In the genomic region with DNA sequence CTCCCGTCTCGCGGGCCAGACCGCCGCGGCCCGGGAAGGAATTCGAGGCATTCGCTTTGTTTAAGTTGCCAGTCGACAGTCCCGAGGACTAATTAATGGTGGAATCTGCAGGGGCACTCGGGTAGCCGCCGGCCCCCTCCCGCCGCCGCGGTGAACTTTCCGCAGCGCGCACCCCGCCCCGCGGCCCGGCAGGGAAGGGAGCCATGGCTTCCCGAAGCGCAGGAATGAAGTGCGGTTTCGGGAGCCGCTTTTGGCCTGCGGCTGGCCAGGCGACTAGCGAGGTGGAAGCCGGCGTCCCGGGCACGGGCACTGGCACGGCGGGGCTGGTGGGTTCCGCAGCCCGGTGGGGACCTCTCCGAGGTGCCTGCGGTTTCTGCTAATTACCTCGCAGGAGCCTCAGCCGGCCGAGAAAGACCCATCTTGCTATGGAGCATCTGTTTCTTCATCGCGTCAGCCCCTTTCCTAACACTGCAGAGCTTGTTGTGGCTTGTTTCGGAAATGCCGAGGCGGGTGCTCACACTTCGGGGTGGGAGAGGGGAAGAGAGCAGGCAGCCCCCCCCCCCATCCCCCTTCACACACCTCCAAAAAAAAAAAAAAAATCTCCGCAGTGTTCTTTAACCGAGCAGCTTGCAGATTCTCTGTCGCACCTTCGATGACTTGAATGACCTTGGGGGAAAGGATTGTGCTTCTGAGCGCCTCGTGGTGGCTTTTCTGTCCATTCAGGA, we compare ENCODE assay signal across 7 mouse cellular contexts. TPM values are rescaled to one million over a fixed set of nuclear protein-coding genes. Genes with fewer than 3 reads are reported as not detected.
DNase-seq lines count a peak whose midpoint lies in the region; ATAC-seq and TF ChIP-seq lines count a peak whose summit lies in the region.

No protein-coding gene starts in this region.

- peak overlapping the region; percentile 73 for H3K9ac ChIP-seq in forebrain, embryonic 15.5 days (replicated peaks)

- no peaks in the 10 kb centered on the region for H3K36me3 ChIP-seq in forebrain, embryonic 15.5 days
- H3K36me3 ChIP-seq in hindbrain, embryonic 10.5 days: no peaks in the 10 kb centered on the region
- H3K36me3 ChIP-seq in macrophage (ENCODE audit: inconsistent target): no peaks in the 10 kb centered on the region

- H3K4me1 ChIP-seq in forebrain, embryonic 15.5 days: peaks cover 25% of the 10 kb centered on the region
- H3K4me1 ChIP-seq in hindbrain, embryonic 10.5 days (replicated peaks): peaks cover 47% of the 10 kb centered on the region

- under 1% methylated on average over 57 of the region's 58 CpGs for WGBS in forebrain, embryonic 15.5 days
- under 1% methylated on average over 58 of the region's 58 CpGs for WGBS in hindbrain, embryonic 10.5 days
- 2% methylated on average over 58 of the region's 58 CpGs for WGBS in macrophage (ENCODE audit: missing documents)

- H3K4me3 ChIP-seq in forebrain, embryonic 15.5 days: peak overlapping the region; percentile 88
- peak overlapping the region; percentile 84 for H3K4me3 ChIP-seq in hindbrain, embryonic 10.5 days
- peak overlapping the region; percentile 86 for H3K4me3 ChIP-seq in left cerebral cortex, adult 2 months
- H3K4me3 ChIP-seq in macrophage (ENCODE audit: inconsistent target): peak overlapping the region; percentile 34

- no peaks in the 10 kb centered on the region for H3K27me3 ChIP-seq in forebrain, embryonic 15.5 days
- peaks cover 10% of the 10 kb centered on the region; the same call in 1 of the 2 replicates for H3K27me3 ChIP-seq in hindbrain, embryonic 10.5 days (ENCODE audit: insufficient read depth, poor library complexity, severe bottlenecking)

- peak overlapping the region; percentile 95 for H3K27ac ChIP-seq in forebrain, embryonic 15.5 days (replicated peaks)
- peak overlapping the region; percentile 95 for H3K27ac ChIP-seq in hindbrain, embryonic 10.5 days
- peak overlapping the region; percentile 94 for H3K27ac ChIP-seq in left cerebral cortex, adult 2 months
- H3K27ac ChIP-seq in macrophage: no peak overlapping the region

- ATAC-seq in forebrain, embryonic 15.5 days (replicated peaks): peak; percentile 20; the same call in 1 of the 2 replicates

- TF ChIP-seq CTCF in left cerebral cortex, adult 2 months (IDR thresholded peaks at IDR 0.05): no peak

- no peaks in the 10 kb centered on the region for H3K9me3 ChIP-seq in forebrain, embryonic 15.5 days
- no peaks in the 10 kb centered on the region for H3K9me3 ChIP-seq in hindbrain, embryonic 10.5 days

- intact Hi-C loops in left cerebral cortex, adult 2 months (cut with DNase I): no loop called here

- peaks cover 50% of the 10 kb centered on the region for H3K79me2 ChIP-seq in macrophage (ENCODE audit: inconsistent target)

- H3K4me2 ChIP-seq in forebrain, embryonic 15.5 days (replicated peaks): peak overlapping the region; percentile 51

- peak; percentile 72 for DNase-seq in R1 (ENCODE audit: low read depth, low spot score)
- DNase-seq in c-Kit-positive CD71-negative TER-119-negative erythroid progenitor cells, embryonic 14.5 days (ENCODE audit: low read depth): peak; percentile 19
- DNase-seq in hindbrain, embryonic 10.5 days (ENCODE audit: low spot score): peak; percentile 70
- peak; percentile 32 to 53 for DNase-seq in left cerebral cortex, adult 2 months (ENCODE audit: extremely low spot score in 1 of 2, low spot score in 2 of 2)
- DNase-seq in right cerebral cortex, postnatal 4 days: peak; percentile 49

RNA-seq across cellular contexts. Expression of gene Luzp1, which starts 0.9 kb away (rescaled TPM):
- polyA plus RNA-seq in forebrain, embryonic 15.5 days (2015; fragmentation: Nextera tagmentation; extraction: Ambion mirVana): 62.1 and 69.8 TPM in 2 replicates
- 108 and 133 TPM in 2 replicates for polyA plus RNA-seq in hindbrain, embryonic 10.5 days (2016; fragmentation: Nextera tagmentation; extraction: Ambion mirVana)
- 10 to 100 TPM; 82.0 to 88.2 TPM for total RNA-seq in left cerebral cortex, adult 2 months (2021)
- 100 to 1,000 TPM in 1 of 26 experiments, 10 to 100 TPM in 25; 28.4 to 140 (median 56.3) TPM for total RNA-seq in macrophage (2018; cell fraction: chromatin; rRNA removed)
- total RNA-seq in macrophage (2018; cell fraction: cytosol; rRNA removed): 10 to 100 TPM; 12.0 to 33.2 (median 19.7) TPM
- total RNA-seq in macrophage (2018; cell fraction: nucleus; rRNA removed): 100 to 1,000 TPM in 1 of 26 experiments, 10 to 100 TPM in 25; 18.3 to 128 (median 47.0) TPM
- polyA plus RNA-seq in macrophage (2018): 11.1 to 15.6 TPM (median 13.1 TPM) in 3 replicates

RNA-seq across cellular contexts. Expression of gene 6030445D17Rik, which starts 8.5 kb away (rescaled TPM):
- polyA plus RNA-seq in forebrain, embryonic 15.5 days (2015; fragmentation: Nextera tagmentation; extraction: Ambion mirVana): 0.10 and 0.57 TPM in 2 replicates
- polyA plus RNA-seq in hindbrain, embryonic 10.5 days (2016; fragmentation: Nextera tagmentation; extraction: Ambion mirVana): 0.17 and 0.24 TPM in 2 replicates
- under 1 TPM; 0.32 to 0.51 TPM for total RNA-seq in left cerebral cortex, adult 2 months (2021)
- total RNA-seq in macrophage (2018; cell fraction: chromatin; rRNA removed): 1 to 10 TPM in 9 of 26 experiments, under 1 TPM in 5, not detected in 12; 0.51 to 4.7 (median 1.4) TPM
- total RNA-seq in macrophage (2018; cell fraction: cytosol; rRNA removed): under 1 TPM in 8 of 26 experiments, not detected in 18; 0.05 to 0.52 (median 0.11) TPM
- 10 to 100 TPM in 1 of 26 experiments, 1 to 10 TPM in 8, under 1 TPM in 7, not detected in 10; 0.42 to 12.2 (median 1.1) TPM for total RNA-seq in macrophage (2018; cell fraction: nucleus; rRNA removed)
- 0.13 TPM in 1 of 3 replicates, not detected in the others for polyA plus RNA-seq in macrophage (2018)

RNA-seq across cellular contexts. Expression of gene Htr1d, which starts 47.2 kb away (rescaled TPM):
- 0.70 and 0.74 TPM in 2 replicates for polyA plus RNA-seq in forebrain, embryonic 15.5 days (2015; fragmentation: Nextera tagmentation; extraction: Ambion mirVana)
- 0.18 and 0.52 TPM in 2 replicates for polyA plus RNA-seq in hindbrain, embryonic 10.5 days (2016; fragmentation: Nextera tagmentation; extraction: Ambion mirVana)
- total RNA-seq in left cerebral cortex, adult 2 months (2021): 1 to 10 TPM; 5.7 to 6.0 TPM
- not detected for total RNA-seq in macrophage (2018; cell fraction: chromatin; rRNA removed)
- total RNA-seq in macrophage (2018; cell fraction: cytosol; rRNA removed): not detected
- total RNA-seq in macrophage (2018; cell fraction: nucleus; rRNA removed): not detected
- not detected in 3 replicates for polyA plus RNA-seq in macrophage (2018)

Comparison
In these comparisons a context has a peak if more than half of its experiments do, and no peak if none do; other contexts are left out.
1. DNase-seq: peak in every context shown above with its lines; median percentile 72 in R1; 70 in hindbrain, embryonic 10.5 days; 49 in right cerebral cortex, postnatal 4 days; 42 in left cerebral cortex, adult 2 months; 19 in c-Kit-positive CD71-negative TER-119-negative erythroid progenitor cells, embryonic 14.5 days.
2. H3K4me3 ChIP-seq: peak in every context shown above with its lines; median percentile 88 in forebrain, embryonic 15.5 days; 86 in left cerebral cortex, adult 2 months; 84 in hindbrain, embryonic 10.5 days; 34 in macrophage.